Mouse (Mus musculus) MEL (cell line): ENCODE data around the gene Wdr49. TPM values are rescaled to one million over a fixed set of nuclear protein-coding genes. Genes with fewer than 3 reads are reported as not detected.

Source experiments
- DNase-seq: peaks from one replicate; pipeline ENCODE4 v3.0.0; 2011; ENCODE audit warnings: low read depth, low spot score
- H3K27ac ChIP-seq: 2 replicates; pipeline ENCODE4 v1.5.1; 2012; ENCODE audit warnings: low read depth, mild to moderate bottlenecking, control low read depth, low read length, moderate library complexity; ENCODE audit not compliant: control insufficient read depth
- H3K27me3 ChIP-seq, 2 experiments: fragments of 150-350 bp in 1 of 2; sonication (generic) in 1 of 2; 2 replicates each; pipeline ENCODE4 v1.6.1; 2012; ENCODE audit warnings: low read length in 2 of 2, mild to moderate bottlenecking in 2 of 2, improper control_type of control experiment in 1 of 2, moderate library complexity in 1 of 2; ENCODE audit not compliant: insufficient read depth in 2 of 2, control insufficient read depth in 1 of 2
- H3K36me3 ChIP-seq, 2 experiments: 2 replicates each; pipeline ENCODE4 v1.6.1; 2012 to 2014; ENCODE audit warnings: low read length in 2 of 2, improper control_type of control experiment in 1 of 2, inconsistent platforms in 1 of 2, mild to moderate bottlenecking in 1 of 2; ENCODE audit not compliant: insufficient read depth in 2 of 2, control insufficient read depth in 1 of 2
- H3K4me1 ChIP-seq, 2 experiments: fragments of 150-350 bp in 1 of 2; sonication (generic) in 1 of 2; 2 replicates each; pipeline ENCODE4 v1.6.1; 2012; ENCODE audit warnings: low read length in 2 of 2, improper control_type of control experiment in 1 of 2, mild to moderate bottlenecking in 1 of 2; ENCODE audit not compliant: insufficient read depth in 2 of 2, control insufficient read depth in 1 of 2
- H3K4me3 ChIP-seq, 2 experiments: fragments of 150-350 bp in 1 of 2; sonication (generic) in 1 of 2; 2 replicates each; pipeline ENCODE4 v1.5.1; 2012; ENCODE audit warnings: low read depth in 2 of 2, low read length in 2 of 2, mild to moderate bottlenecking in 2 of 2, moderate library complexity in 2 of 2, control low read depth in 1 of 2, improper control_type of control experiment in 1 of 2; ENCODE audit not compliant: control insufficient read depth in 1 of 2, insufficient read depth in 1 of 2
- H3K79me2 ChIP-seq: 2 replicates; pipeline ENCODE4 v1.6.1; 2012; ENCODE audit warnings: mild to moderate bottlenecking, low read length, moderate library complexity; ENCODE audit not compliant: control insufficient read depth, poor library complexity, insufficient read depth
- H3K9ac ChIP-seq: 2 replicates; pipeline ENCODE4 v1.6.1; 2012; ENCODE audit warnings: low read depth, mild to moderate bottlenecking, control low read depth, low read length, moderate library complexity; ENCODE audit not compliant: control insufficient read depth, poor library complexity, severe bottlenecking
- H3K9me3 ChIP-seq: fragments of 150-350 bp; sonication (generic); replicated peaks from 2 replicates; pipeline ENCODE4 v1.6.1; 2012; ENCODE audit warnings: mild to moderate bottlenecking, low read length, improper control_type of control experiment, moderate library complexity; ENCODE audit not compliant: insufficient read depth
- BHLHE40 ChIP-seq: IDR thresholded peaks from 2 replicates; pipeline ENCODE4 v1.6.1; 2012; ENCODE audit warnings: low read depth, mild to moderate bottlenecking, inconsistent platforms, low read length, improper control_type of control experiment, borderline replicate concordance
- CHD1 ChIP-seq: IDR thresholded peaks from 2 replicates; pipeline ENCODE4 v1.6.1; 2012; ENCODE audit warnings: low read depth, mild to moderate bottlenecking, inconsistent platforms, low read length, improper control_type of control experiment
- CTCF ChIP-seq, 3 experiments: IDR thresholded peaks in 2 of 3; conservative IDR thresholded peaks in 1 of 3; 2 replicates each; pipeline ENCODE4 v1.5.1; 2011 to 2012; ENCODE audit warnings: low read length in 3 of 3, low read depth in 2 of 3, mild to moderate bottlenecking in 2 of 3, improper control_type of control experiment in 1 of 3, inconsistent platforms in 1 of 3, mixed read lengths in 1 of 3, moderate library complexity in 1 of 3; ENCODE audit not compliant: control insufficient read depth in 1 of 3, insufficient read depth in 1 of 3, poor library complexity in 1 of 3, severe bottlenecking in 1 of 3
- ETS1 ChIP-seq: IDR thresholded peaks from 2 replicates; pipeline ENCODE4 v1.6.1; 2012; ENCODE audit warnings: low read depth, mild to moderate bottlenecking, inconsistent platforms, low read length, improper control_type of control experiment, moderate library complexity
- GABPA ChIP-seq: IDR thresholded peaks from 2 replicates; pipeline ENCODE4 v1.6.1; 2012; ENCODE audit warnings: low read depth, mild to moderate bottlenecking, inconsistent platforms, low read length, improper control_type of control experiment, moderate library complexity
- HCFC1 ChIP-seq: IDR thresholded peaks from 2 replicates; pipeline ENCODE4 v1.6.1; 2012; ENCODE audit warnings: low read depth, mild to moderate bottlenecking, inconsistent platforms, low read length, improper control_type of control experiment, moderate library complexity
- JUND ChIP-seq: IDR thresholded peaks from 2 replicates; pipeline ENCODE4 v1.6.1; 2011; ENCODE audit warnings: low read depth, mild to moderate bottlenecking, improper control_type of control experiment, low read length
- KAT2A ChIP-seq: conservative IDR thresholded peaks from 2 replicates; pipeline ENCODE4 v1.6.1; 2012; ENCODE audit warnings: low read depth, low read length, improper control_type of control experiment, inconsistent platforms
- MAX ChIP-seq: IDR thresholded peaks from 2 replicates; pipeline ENCODE4 v1.6.1; 2011; ENCODE audit warnings: low read length, improper control_type of control experiment
- MAZ ChIP-seq: IDR thresholded peaks from 2 replicates; pipeline ENCODE4 v1.6.1; 2012; ENCODE audit warnings: low read depth, mild to moderate bottlenecking, inconsistent platforms, low read length, improper control_type of control experiment
- MXI1 ChIP-seq: IDR thresholded peaks from 2 replicates; pipeline ENCODE4 v1.6.1; 2011; ENCODE audit warnings: mild to moderate bottlenecking, low read depth, low read length, improper control_type of control experiment
- MYC ChIP-seq: IDR thresholded peaks from 2 replicates; pipeline ENCODE4 v1.6.1; 2011; ENCODE audit warnings: low read depth, mild to moderate bottlenecking, low read length, improper control_type of control experiment, moderate library complexity
- NELFE ChIP-seq: IDR thresholded peaks from 2 replicates; pipeline ENCODE4 v1.6.1; 2011; ENCODE audit warnings: low read depth, low read length, improper control_type of control experiment
- NRF1 ChIP-seq: IDR thresholded peaks from 2 replicates; pipeline ENCODE4 v1.6.1; 2014; ENCODE audit warnings: low read depth, mild to moderate bottlenecking, inconsistent platforms, low read length, improper control_type of control experiment, moderate library complexity; ENCODE audit not compliant: poor library complexity, insufficient read depth, severe bottlenecking
- POLR2AphosphoS2 ChIP-seq: IDR thresholded peaks from 2 replicates; pipeline ENCODE4 v1.6.1; 2011; ENCODE audit warnings: low read length, improper control_type of control experiment
- POLR2AphosphoS5 ChIP-seq: IDR thresholded peaks from 2 replicates; pipeline ENCODE4 v1.6.1; 2012; ENCODE audit warnings: low read depth, borderline replicate concordance, mild to moderate bottlenecking, inconsistent platforms, low read length, moderate library complexity, mixed read lengths
- RAD21 ChIP-seq: IDR thresholded peaks from 2 replicates; pipeline ENCODE4 v1.6.1; 2011; ENCODE audit warnings: mild to moderate bottlenecking, low read depth, low read length, improper control_type of control experiment
- RCOR1 ChIP-seq: IDR thresholded peaks from 2 replicates; pipeline ENCODE4 v1.6.1; 2012; ENCODE audit warnings: low read depth, mild to moderate bottlenecking, inconsistent platforms, low read length, improper control_type of control experiment
- TAL1 ChIP-seq: IDR thresholded peaks from 2 replicates; pipeline ENCODE4 v1.6.1; 2012; ENCODE audit warnings: mild to moderate bottlenecking, inconsistent platforms, low read length, moderate library complexity, mixed read lengths
- TBP ChIP-seq: IDR thresholded peaks from 2 replicates; pipeline ENCODE4 v1.8.0; 2011; ENCODE audit warnings: low read depth, low read length, improper control_type of control experiment
- TCF12 ChIP-seq: IDR thresholded peaks from 2 replicates; pipeline ENCODE4 v1.6.1; 2014; ENCODE audit warnings: low read depth, mild to moderate bottlenecking, inconsistent platforms, low read length, improper control_type of control experiment, moderate library complexity
- USF1 ChIP-seq: IDR thresholded peaks from 2 replicates; pipeline ENCODE4 v1.6.1; 2014; ENCODE audit warnings: low read depth, mild to moderate bottlenecking, inconsistent platforms, low read length, improper control_type of control experiment, moderate library complexity
- USF2 ChIP-seq, 2 experiments: IDR thresholded peaks; 2 replicates each; pipeline ENCODE4 v1.6.1; 2011 to 2012; ENCODE audit warnings: improper control_type of control experiment in 2 of 2, low read length in 2 of 2, borderline replicate concordance in 1 of 2, inconsistent platforms in 1 of 2, low read depth in 1 of 2, mild to moderate bottlenecking in 1 of 2; ENCODE audit not compliant: insufficient read depth in 1 of 2
- ZC3H11A ChIP-seq: IDR thresholded peaks from 2 replicates; pipeline ENCODE4 v1.6.1; 2012; ENCODE audit warnings: low read depth, mild to moderate bottlenecking, inconsistent platforms, low read length, improper control_type of control experiment
- ZMIZ1 ChIP-seq: IDR thresholded peaks from 2 replicates; pipeline ENCODE4 v1.6.1; 2012; ENCODE audit warnings: low read depth, mild to moderate bottlenecking, inconsistent platforms, low read length, improper control_type of control experiment, moderate library complexity
- polyA plus RNA-seq, 2 experiments: library from polyadenylated mRNA; stranded (reverse) in 1 of 2; unstranded in 1 of 2; fragments of >175 nt in 1 of 2; fragments of >200 nt in 1 of 2; gene quantifications; 2 replicates each; pipeline versions ENCODE4 v1.2.1 to v1.2.4; 2012; ENCODE audit warnings: low replicate concordance in 2 of 2, low read depth in 1 of 2; ENCODE audit not compliant: insufficient read length in 2 of 2, insufficient read depth in 1 of 2, missing spikeins in 1 of 2
- total RNA-seq: library from RNA; depleted of rRNA; stranded (reverse); fragments of 300-350 nt; gene quantifications from 2 replicates; pipeline ENCODE4 v1.2.3, GENCODE M21; 2012

Wdr49 gene
- total and polyA plus RNA-seq, 3 experiments = not detected

DNA sequence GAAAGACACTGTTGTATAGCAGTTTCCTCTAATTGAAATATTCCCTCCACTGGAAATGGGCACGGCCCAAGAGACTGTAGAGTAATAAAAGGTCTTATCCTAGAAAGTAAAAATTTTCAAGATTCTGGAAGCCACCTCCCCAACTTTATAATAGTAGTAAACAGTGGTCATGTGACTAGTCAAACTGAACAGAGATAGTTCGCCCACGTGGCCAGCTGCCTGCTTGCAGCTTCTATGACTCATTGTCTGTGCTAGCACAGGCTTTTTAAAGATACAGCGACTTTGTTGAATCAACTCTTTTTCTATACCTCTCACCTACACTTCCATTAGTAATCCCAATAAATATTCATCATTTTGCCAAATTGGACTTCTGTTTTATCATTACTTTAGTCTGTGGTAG is 161.0 kb downstream of the Wdr49 start:
- DNase-seq = no peak
- no peaks in the 10 kb centered on the region for H3K9me3 ChIP-seq
- no peaks in the 10 kb centered on the region for H3K27me3 ChIP-seq
- H3K9ac ChIP-seq = no peak overlapping the region
- TF ChIP-seq KAT2A (no peak), USF1 (peak; percentile 52)
- no peak overlapping the region for H3K4me3 ChIP-seq
- no peak overlapping the region for H3K27ac ChIP-seq
- H3K4me1 ChIP-seq = no peaks in the 10 kb centered on the region
- H3K79me2 ChIP-seq = no peaks in the 10 kb centered on the region
- no peaks in the 10 kb centered on the region for H3K36me3 ChIP-seq

DNA sequence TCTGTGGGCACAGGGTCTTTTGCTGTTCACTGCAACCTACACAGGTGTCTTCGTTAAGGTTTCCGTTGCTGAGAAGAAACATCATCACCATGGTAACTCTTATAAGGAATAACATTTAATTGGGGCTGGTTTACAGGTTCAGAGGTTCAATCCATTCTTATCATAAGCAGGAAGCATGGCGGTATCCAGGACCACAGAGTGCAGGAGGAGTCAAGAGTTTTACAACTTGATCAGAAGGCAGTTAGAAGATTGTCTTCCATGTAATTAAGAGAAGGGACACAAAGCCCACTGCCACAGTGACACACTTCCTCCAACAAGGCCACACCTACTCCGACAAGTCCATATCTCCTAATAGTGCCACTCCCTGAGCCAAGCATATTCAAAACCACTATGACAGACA is 173.1 kb downstream of the Wdr49 start:
- H3K4me1 ChIP-seq = no peaks in the 10 kb centered on the region
- no peak for TF ChIP-seq MYC
- no peak for TF ChIP-seq TCF12
- no peak for TF ChIP-seq POLR2AphosphoS5
- no peak for TF ChIP-seq RCOR1
- TF ChIP-seq KAT2A = no peak
- TF ChIP-seq NELFE = no peak
- no peak for TF ChIP-seq ZC3H11A
- TF ChIP-seq MAX = no peak
- no peak for TF ChIP-seq HCFC1
- no peaks in the 10 kb centered on the region for H3K9me3 ChIP-seq
- no peak overlapping the region for H3K27ac ChIP-seq
- no peak for DNase-seq
- H3K36me3 ChIP-seq = no peaks in the 10 kb centered on the region
- no peak overlapping the region for H3K4me3 ChIP-seq
- H3K27me3 ChIP-seq = no peaks in the 10 kb centered on the region; a peak in 1 of 4 replicates
- H3K9ac ChIP-seq = no peak overlapping the region
- H3K79me2 ChIP-seq = no peaks in the 10 kb centered on the region

DNA sequence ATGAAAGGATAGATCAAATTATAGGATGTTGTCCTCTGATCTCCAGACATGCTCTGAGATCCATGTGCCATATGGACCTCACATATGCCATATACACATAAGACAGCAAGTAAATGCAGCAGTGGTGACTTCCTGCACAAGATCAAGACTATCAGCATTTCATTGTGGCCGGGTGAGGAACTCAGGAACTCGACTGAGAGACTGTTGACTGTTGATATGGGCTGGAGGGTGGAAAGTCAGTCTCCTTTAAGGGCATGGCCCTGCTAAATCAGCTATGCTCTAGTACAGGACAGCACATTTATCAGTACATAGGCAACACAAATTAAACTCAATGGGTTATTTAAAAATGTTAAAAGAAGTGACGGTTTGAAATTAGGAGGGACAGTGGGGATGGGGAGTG is 173.7 kb downstream of the Wdr49 start:
- Histone ChIP-seq H3K27ac (no peak overlapping the region), H3K36me3 (no peaks in the 10 kb centered on the region), H3K27me3 (no peaks in the 10 kb centered on the region; a peak in 1 of 4 replicates), H3K4me3 (no peak overlapping the region), H3K4me1 (no peaks in the 10 kb centered on the region), H3K9me3 (no peaks in the 10 kb centered on the region), H3K9ac (no peak overlapping the region), H3K79me2 (no peaks in the 10 kb centered on the region)
- no peak for TF ChIP-seq JUND
- no peak for TF ChIP-seq TBP
- no peak for TF ChIP-seq NRF1
- no peak for TF ChIP-seq POLR2AphosphoS2
- TF ChIP-seq CHD1 = no peak
- TF ChIP-seq USF2 (IDR thresholded peaks at IDR 0.05; ENCODE audit: borderline replicate concordance in 1 of 2, insufficient read depth in 1 of 2, low read depth in 1 of 2, low read length in 2 of 2) = no peak
- no peak for TF ChIP-seq MAZ
- no peak for TF ChIP-seq RAD21
- no peak for TF ChIP-seq TAL1
- TF ChIP-seq HCFC1 = no peak
- no peak for TF ChIP-seq BHLHE40
- no peak for TF ChIP-seq ZMIZ1
- TF ChIP-seq GABPA = no peak
- no peak for TF ChIP-seq CTCF (IDR thresholded peaks at IDR 0.05 in 2 of 3, conservative IDR thresholded peaks at IDR 0.05 in 1 of 3; ENCODE audit: control insufficient read depth in 1 of 3, insufficient read depth in 1 of 3, low read depth in 2 of 3, low read length in 3 of 3, poor library complexity in 1 of 3, severe bottlenecking in 1 of 3)
- no peak for TF ChIP-seq ETS1
- no peak for TF ChIP-seq MAX
- no peak for TF ChIP-seq MXI1
- no peak for TF ChIP-seq RCOR1
- no peak for DNase-seq
